Mouse (Mus musculus): ENCODE data around the gene Scyl2.

- TF ChIP-seq USF1 (IDR thresholded peaks at IDR 0.05; ENCODE audit: low read depth) (no peak), POLR2AphosphoS2 (IDR thresholded peaks at IDR 0.05; ENCODE audit: insufficient read length, low read depth) (no peak), MYOG (IDR thresholded peaks at IDR 0.05; ENCODE audit: control insufficient read depth in 1 of 3, insufficient read depth in 1 of 3, insufficient read length in 2 of 3, low read depth in 2 of 3) (no peak), CEBPB (IDR thresholded peaks at IDR 0.05; ENCODE audit: insufficient read depth, poor library complexity, severe bottlenecking) (no peak), POLR2A (IDR thresholded peaks at IDR 0.05; ENCODE audit: insufficient read length, low read depth) (no peak), E2F4 (IDR thresholded peaks at IDR 0.05; ENCODE audit: insufficient read depth) (no peak)
Measured at GRCm38 (mm10) chr10:89720252-89720651, 34.2 kb upstream of the Scyl2 start.
